Mouse (Mus musculus) lung, postnatal 25 days (tissue): ENCODE results near the gene Spo11.

Source experiments
- DNase-seq: peaks from one replicate; pipeline ENCODE4 v3.0.0; 2022; ENCODE audit warnings: low spot score

Gene Spo11

DNA sequence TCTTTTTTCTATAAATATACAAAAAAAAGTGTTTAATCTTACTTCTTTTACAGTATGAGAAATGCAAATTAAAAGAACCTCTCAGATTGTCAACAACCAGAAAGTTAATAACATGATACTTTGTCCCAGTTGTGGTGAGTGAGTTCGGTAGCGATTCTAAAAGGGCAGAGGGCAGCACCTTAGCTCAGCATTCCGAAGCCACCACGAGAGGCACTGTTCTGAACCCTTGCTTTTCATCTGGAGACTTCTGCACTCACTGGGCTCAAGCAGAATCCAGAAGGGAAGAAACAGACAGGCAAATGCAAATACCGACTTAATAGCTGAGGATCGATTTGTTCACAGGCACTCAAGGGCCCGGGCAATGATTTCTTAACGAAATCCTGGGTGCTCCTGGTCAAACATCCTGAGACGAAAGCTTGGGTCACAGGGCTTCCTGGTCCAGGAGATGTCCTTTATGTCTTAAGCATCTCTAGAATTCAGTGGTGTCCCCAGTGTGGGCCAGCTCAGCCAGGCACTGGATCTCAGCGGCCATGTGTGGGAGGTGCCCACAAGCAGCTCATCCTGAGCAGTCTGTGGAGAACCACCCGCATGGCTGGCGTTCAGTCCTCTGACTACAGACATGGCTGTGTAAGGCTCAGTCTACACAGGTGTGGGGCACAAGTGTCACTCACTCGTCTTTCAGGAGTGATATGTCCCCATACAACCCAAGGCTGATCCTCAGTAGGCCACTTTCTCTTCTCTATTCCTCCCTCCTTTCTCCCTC lies 18.3 kb upstream of the Spo11 start:
- DNase-seq: no peak

DNA sequence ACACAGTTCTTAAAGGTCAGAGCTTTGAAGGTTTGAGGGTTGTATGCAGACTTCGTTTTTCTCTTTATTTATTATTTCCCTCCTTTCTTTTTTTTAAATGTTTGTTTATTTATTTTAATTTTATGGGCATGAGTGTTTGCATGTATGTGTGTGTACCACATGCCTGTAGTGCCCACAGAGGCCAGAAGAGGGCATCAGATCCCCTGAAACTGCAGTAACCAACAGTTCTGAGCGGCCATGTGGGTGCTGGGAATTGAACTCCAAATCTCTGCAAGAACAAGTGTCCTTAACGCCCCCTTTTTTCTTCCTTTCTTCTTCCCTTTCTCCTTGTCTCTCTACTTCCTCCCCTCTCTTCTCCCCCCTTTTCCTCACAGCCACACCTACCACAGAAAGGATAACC lies 17.1 kb upstream of the Spo11 start:
- no peak for DNase-seq

GRCm38 (mm10) chr2:172961211-172961610 lies 16.3 kb upstream of the Spo11 start:
- DNase-seq: no peak

GRCm38 (mm10) chr2:172965249-172965648 lies 12.3 kb upstream of the Spo11 start:
- DNase-seq: no peak

- no peak for DNase-seq
Observed at GRCm38 (mm10) chr2:172966480-172966879, 11.0 kb upstream of the Spo11 start.

- DNase-seq: no peak
Observed at GRCm38 (mm10) chr2:172971865-172972264, 5.6 kb upstream of the Spo11 start.

- no peak for DNase-seq
Observed at GRCm38 (mm10) chr2:172973806-172974565, 3.5 kb upstream of the Spo11 start.

DNA sequence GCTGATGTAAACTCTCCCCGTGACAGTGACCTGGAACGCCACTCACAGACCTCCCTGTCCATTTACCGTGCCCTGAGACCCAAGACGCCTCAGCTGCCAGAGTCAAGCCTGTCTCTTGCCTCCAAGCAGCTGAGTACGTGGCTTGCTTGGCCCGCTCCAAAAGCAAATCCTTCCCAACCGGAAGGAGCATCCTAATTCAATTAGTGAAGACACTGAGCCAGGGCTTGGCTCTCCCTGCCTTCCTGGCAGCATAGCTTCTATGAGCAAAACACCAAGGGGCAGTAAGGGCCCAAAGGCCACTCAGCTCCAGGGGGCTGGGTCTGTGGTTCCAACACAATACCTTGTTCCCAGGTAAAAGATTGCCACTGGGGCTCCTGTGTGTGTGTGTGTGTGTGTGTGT lies 2.8 kb upstream of the Spo11 start:
- DNase-seq: no peak

DNA sequence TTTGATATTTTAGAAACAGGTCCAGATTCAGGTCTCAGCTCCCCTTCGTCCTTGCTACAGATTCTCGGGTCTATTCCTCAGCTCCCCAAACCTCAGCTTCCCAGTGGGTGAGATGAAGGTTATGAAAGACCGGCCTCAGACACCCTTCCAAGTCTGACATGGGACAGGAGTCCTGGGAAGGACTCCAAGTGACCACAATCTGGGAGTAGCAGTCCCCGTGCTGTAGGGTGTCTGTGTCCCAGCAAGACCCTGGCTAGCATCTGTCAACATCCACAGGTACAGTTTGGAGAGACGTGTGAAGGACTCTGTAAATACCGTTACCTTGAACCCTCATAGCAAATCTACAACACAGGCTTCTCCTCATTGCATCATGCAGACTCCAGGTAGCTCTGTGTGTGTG lies 2.3 kb upstream of the Spo11 start:
- DNase-seq: no peak

DNA sequence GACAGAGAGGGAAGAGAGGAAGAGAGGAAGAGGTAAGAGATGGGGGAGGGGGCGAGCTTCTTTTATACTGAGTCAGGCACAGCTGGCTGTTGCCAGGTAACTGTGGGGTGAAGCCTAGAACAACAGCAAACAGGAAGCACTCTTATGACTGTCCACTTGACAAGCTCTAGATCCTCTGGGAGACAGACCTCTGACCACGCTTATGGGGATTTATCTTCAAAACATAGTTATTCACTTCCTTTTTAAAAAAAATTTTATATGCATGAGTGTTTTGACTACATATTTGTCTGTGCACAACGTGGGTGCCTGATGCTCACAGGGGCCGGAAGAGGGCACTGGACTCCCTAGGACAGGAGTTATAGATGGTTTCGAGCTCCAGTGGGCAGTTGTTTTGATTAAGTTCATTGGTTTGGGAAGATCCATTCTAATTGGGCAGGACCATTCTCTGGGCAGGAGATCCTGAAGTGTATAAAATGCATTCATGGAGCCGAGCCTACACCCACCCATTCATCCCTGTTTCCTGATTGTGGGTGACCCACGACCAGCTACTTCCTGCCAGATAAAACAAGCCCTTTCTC lies 750 bp upstream of the Spo11 start:
- peak; percentile 8 for DNase-seq

DNA sequence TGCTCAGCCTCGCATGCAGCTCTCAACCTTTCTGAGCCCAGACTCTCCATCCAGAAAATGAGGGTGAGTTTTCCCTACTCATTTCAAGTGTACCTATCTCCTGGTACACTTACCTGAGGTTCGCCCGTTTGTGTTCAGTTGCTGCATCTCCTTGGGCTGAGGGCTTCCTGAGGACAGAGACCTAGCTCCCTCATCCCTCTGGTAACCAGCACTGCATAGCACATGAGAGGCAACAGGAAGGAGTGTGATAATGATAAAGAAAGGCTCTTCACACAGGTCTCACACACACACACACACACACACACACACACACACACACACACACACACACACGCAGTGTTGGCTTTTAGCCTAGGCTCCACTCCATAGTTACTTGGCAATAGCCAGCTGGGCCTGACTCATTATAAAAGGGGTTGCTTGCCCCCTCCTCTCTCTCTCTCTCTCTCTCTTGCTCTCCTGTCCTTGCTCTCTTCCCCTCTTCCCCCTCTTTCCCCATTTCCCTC lies 682 bp downstream of the Spo11 start:
- DNase-seq: no peak

DNA sequence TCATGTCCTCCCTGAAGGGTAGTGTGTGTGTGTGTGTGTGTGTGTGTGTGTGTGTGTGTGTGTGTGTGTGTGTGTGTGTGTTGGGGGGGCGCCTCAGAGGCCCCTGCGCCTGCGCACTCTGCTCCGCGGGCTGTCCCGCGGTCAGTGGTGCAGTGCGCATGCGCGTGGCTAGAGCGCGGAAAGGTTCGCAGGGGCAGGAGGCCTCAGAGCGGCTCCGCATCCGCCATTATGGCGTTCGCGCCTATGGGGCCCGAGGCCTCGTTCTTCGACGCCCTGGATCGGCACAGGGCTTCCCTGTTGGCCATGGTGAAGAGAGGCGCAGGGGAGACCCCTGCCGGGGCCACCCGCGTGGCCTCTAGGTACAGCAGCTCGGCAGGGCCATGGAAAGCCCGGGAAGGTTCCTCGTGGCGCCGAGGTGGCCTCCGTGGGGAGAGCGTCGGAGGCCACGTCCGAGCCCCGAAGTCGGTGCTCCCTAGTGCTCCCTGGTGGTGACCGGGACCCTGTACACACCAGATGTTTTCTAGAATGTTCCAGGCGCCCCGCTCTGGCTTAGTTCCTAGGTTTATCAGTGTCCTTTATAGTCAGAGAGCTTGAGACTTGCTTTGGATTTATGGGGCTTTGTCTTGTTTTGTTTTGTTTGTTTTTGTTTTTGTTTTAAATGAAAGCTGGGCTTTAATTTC lies 2.3 kb downstream of the Spo11 start:
- no peak for DNase-seq

GRCm38 (mm10) chr2:172982776-172983561 lies 5.5 kb downstream of the Spo11 start:
- no peak for DNase-seq

GRCm38 (mm10) chr2:172990161-172990560 lies 12.7 kb downstream of the Spo11 start:
- no peak for DNase-seq

DNA sequence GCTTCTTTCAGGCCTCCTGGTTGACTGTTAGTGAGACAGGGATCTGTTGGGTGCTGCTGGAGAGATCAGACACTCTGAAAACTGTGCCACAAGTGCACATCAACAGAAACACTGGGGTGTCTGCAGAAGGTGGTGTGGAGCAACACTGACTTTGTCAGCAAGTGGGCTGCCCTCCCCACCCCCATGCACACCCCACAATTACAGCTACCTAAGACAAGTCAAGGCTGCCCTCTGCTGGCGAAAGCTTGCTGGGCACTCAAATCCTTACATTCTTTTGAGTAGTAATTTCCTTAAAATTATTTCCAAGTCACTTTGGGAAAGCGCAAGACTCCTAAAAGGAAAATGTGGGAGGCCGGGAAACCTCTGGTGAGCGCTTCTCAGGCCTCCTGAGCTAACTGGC lies 18.7 kb downstream of the Spo11 start:
- DNase-seq: peak; percentile 43

GRCm38 (mm10) chr2:172997748-172998147 lies 20.2 kb downstream of the Spo11 start:
- no peak for DNase-seq

DNA sequence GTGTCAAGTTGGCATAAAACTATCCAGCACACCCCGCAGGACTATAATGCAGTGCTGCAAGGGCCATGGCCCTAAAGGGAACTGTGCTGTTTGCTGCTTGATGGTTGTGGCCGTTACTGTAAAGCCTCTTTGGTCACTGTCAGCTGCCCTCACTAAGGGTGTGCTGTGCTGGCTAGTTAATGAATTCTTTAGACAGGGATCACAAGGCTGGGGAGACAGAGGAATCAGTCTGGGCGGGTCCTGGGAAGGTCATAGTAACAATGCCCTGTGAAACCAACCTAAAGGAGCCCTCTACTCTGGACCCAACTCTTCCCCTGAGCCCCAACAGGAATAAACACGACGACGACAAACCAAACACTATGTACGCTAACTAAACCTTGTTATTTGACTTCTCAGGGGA lies 21.0 kb downstream of the Spo11 start:
- no peak for DNase-seq

GRCm38 (mm10) chr2:172999630-173000284 lies 22.3 kb downstream of the Spo11 start, which contains the start of gene Rae1:
Gene Rae1, plus strand, starts transcription at chr2:173000117.
- peak; percentile 97 for DNase-seq

GRCm38 (mm10) chr2:173000285-173000652 lies 22.8 kb downstream of the Spo11 start:
- DNase-seq: peak; percentile 49

- no peak for DNase-seq
Observed at GRCm38 (mm10) chr2:173000921-173001320, 23.4 kb downstream of the Spo11 start.

- no peak for DNase-seq
Observed at GRCm38 (mm10) chr2:173003737-173004136, 26.2 kb downstream of the Spo11 start.
